Mouse (Mus musculus): Measurements from ENCODE around the gene Fndc3b. TPM values are rescaled to one million over a fixed set of nuclear protein-coding genes. Genes with fewer than 3 reads are reported as not detected.

The Fndc3b gene
- total RNA-seq (2021), result 10 to 100 TPM; 18.9 to 26.2 TPM
- long read RNA-seq, experiment 1, partial matches to known transcripts, result 1 of 6 reads
- long read RNA-seq, experiment 1, other reads (novel, unspliced or antisense), result 5 of 6 reads
- long read RNA-seq, experiment 2, partial matches to known transcripts, result 0 of 4 reads
- long read RNA-seq, experiment 2, other reads (novel, unspliced or antisense), result 4 of 4 reads

DNA sequence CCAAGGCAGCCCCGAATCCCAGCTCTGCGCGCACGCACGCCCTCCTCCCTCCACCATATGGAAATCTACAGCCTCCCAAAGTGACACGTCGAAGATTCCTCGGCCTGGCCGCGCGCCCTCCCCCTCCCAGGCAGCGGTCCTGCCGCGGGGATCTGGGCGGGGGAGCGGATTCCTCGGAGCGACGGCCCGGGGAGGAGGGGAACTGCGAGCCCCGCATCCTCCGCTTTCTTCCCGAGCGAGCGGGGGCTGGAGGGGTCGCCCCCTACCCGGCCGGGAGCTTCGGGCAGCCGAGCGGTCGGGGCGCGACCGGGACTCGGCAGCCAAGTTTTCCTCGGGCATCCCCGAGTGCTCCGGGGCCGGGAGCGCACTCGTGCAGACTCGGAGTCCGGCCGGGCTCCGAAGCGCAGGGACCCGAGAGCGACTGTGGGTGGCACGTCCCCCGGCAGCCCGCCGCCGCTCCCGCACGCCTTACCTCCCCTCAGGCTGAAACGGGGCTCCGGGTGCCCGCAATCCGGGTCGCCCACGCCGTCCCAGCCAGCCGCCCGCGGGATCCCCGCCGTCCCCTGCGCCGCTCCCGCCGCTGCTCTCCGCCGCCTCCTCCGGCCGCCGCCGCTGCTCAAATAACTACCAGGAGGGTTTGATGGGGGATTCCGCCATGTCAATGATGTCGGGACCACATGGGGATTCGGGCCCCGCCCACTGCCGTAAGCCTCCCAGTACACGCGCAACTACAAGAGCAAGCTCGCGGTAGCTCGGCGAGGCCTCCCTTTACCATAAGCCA is at the start of gene Fndc3b:
Fndc3b (minus strand) TSS at position 660 of the 781 bp plus-strand sequence.
- peak within 1 kb of the TSS; percentile 93 for H3K4me3 ChIP-seq
- TF ChIP-seq CTCF (conservative IDR thresholded peaks at IDR 0.05), result peak; percentile 42
- DNase-seq (ENCODE audit: low spot score in 2 of 2), result peak; percentile 92 to 95
- peak within 1 kb of the TSS; percentile 89 for H3K27ac ChIP-seq

- Histone ChIP-seq H3K4me3 (no peak overlapping the region), H3K27ac (no peak overlapping the region)
- no peak for TF ChIP-seq CTCF (conservative IDR thresholded peaks at IDR 0.05)
- no peak for DNase-seq (ENCODE audit: low spot score in 2 of 2)
Measured at GRCm38 (mm10) chr3:27760278-27760677, 49.2 kb upstream of the Fndc3b start.

GRCm38 (mm10) chr3:27758976-27759375 is 47.9 kb upstream of the Fndc3b start:
- no peak overlapping the region for H3K4me3 ChIP-seq
- TF ChIP-seq CTCF (conservative IDR thresholded peaks at IDR 0.05), result no peak
- no peak for DNase-seq (ENCODE audit: low spot score in 2 of 2)
- H3K27ac ChIP-seq, result no peak overlapping the region

DNA sequence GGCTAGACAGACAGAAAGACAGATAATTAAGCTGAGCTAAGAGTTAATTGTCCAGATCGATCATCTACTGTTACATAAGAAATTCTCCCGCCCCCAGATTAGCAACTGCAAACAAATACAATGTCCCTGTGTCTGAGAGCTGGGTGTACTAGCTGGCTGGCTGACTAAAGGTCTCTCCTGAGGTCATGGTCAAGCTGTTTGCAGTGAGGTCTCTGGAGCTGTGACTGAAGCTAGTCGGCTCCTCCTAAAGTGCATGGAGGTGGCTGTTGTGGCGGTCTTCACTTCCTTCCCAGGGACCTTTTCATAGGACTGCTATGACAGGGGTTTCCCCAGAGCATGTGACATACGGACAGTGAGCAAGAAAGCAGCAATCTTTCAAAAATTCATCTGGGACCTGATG is 40.5 kb upstream of the Fndc3b start:
- H3K27ac ChIP-seq, result no peak overlapping the region
- no peak for DNase-seq (ENCODE audit: low spot score in 2 of 2)
- no peak for TF ChIP-seq CTCF (conservative IDR thresholded peaks at IDR 0.05)
- no peak overlapping the region for H3K4me3 ChIP-seq

- no peak for DNase-seq (ENCODE audit: low spot score in 2 of 2)
- Histone ChIP-seq H3K4me3 (no peak overlapping the region), H3K27ac (no peak overlapping the region)
- no peak for TF ChIP-seq CTCF (conservative IDR thresholded peaks at IDR 0.05)
Measured at GRCm38 (mm10) chr3:27751156-27751555, 40.0 kb upstream of the Fndc3b start.

GRCm38 (mm10) chr3:27745651-27746050 is 34.5 kb upstream of the Fndc3b start:
- no peak for DNase-seq (ENCODE audit: low spot score in 2 of 2)
- TF ChIP-seq CTCF (conservative IDR thresholded peaks at IDR 0.05), result no peak
- H3K27ac ChIP-seq, result no peak overlapping the region
- H3K4me3 ChIP-seq, result no peak overlapping the region

DNA sequence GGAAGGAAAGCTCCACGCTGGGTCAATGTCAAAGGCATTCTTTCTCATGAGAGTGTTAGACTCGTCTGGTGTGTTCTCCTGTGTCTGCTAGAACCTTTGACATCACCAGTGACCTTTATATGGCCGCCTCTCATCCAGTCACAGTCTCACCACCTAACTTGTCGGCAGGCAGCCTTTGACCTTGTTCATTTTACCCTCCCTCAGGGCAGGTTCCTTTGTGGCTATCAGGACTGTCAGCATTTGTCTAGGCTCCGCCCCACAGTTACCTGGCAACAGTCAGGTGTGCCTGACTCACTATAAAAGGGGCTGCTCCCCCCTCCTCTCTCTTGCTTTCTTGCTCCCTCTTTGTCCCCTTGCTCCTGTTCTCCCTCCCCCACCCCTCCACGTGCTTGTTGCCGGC is 33.6 kb upstream of the Fndc3b start:
- no peak for DNase-seq (ENCODE audit: low spot score in 2 of 2)
- Histone ChIP-seq H3K4me3 (no peak overlapping the region), H3K27ac (no peak overlapping the region)
- no peak for TF ChIP-seq CTCF (conservative IDR thresholded peaks at IDR 0.05)

- DNase-seq (ENCODE audit: low spot score in 2 of 2), result no peak
- Histone ChIP-seq H3K4me3 (no peak overlapping the region), H3K27ac (no peak overlapping the region)
- no peak for TF ChIP-seq CTCF (conservative IDR thresholded peaks at IDR 0.05)
Measured at GRCm38 (mm10) chr3:27743271-27744145, 32.4 kb upstream of the Fndc3b start.

DNA sequence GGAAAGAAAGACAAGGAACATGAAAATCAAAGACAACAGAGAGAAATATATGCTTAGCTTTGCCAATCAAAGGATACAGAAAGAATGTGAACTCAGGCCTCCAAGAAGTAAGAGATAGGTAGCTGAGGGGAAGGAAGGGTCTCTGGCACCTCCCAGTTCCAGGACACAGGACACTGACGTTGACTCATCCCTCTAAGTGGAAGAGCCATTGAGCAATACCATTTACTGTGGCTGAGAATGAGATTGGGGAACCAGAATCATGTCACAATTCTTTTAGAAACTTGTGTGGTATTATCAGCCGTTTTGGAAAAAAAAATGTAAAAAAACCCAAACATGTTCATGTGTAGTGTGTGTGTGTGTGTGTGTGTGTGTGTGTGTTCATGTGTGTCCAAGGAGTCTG is 31.0 kb upstream of the Fndc3b start:
- no peak for DNase-seq (ENCODE audit: low spot score in 2 of 2)
- TF ChIP-seq CTCF (conservative IDR thresholded peaks at IDR 0.05), result no peak
- no peak overlapping the region for H3K27ac ChIP-seq
- no peak overlapping the region for H3K4me3 ChIP-seq

DNA sequence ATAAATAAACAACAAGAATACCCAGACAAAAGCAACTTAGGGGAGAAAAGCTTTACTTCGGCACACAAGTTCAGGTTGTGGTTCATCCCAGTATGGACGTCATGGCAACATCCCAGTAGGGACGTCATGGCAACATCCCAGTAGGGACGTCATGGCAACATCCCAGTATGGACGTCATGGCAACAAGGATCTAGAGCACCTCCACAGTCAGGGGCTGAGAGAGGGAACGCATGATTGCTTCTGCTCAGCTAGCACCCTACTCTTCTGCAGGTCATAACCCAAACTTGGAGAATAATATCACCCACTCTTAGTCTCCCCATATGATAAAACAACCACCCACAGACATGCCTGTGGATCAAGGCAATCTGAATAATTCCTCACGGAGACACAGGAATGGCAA is 29.0 kb upstream of the Fndc3b start:
- Histone ChIP-seq H3K27ac (no peak overlapping the region), H3K4me3 (no peak overlapping the region)
- peak; percentile 13 to 21 for DNase-seq (ENCODE audit: low spot score in 2 of 2)
- no peak for TF ChIP-seq CTCF (conservative IDR thresholded peaks at IDR 0.05)

DNA sequence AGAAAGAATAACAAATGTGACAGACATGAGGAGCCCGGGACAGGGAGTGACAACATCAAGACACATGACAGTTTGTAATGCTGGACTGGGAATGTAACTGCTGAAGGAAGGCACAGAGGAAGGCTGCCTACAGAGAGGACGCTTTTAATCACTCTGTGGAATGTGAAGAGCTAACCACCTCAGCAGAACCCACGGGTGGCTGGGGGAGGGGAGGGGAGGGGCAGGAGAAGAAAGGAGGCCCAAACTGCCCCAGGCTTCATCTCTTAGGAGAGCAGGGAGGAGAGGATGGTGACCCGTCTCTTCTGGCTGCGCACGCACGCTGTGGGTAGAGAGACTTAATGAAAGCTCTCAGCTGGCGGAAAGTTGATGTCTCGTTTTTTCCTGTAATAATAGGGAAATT is 25.1 kb upstream of the Fndc3b start:
- no peak for TF ChIP-seq CTCF (conservative IDR thresholded peaks at IDR 0.05)

GRCm38 (mm10) chr3:27735113-27735512 is 24.0 kb upstream of the Fndc3b start:
- H3K4me3 ChIP-seq, result no peak overlapping the region
- TF ChIP-seq CTCF (conservative IDR thresholded peaks at IDR 0.05), result no peak

More for the DNA sequence above, 25.1 kb upstream of the Fndc3b start:
- DNase-seq (ENCODE audit: low spot score in 2 of 2), result no peak
- no peak overlapping the region for H3K27ac ChIP-seq
- H3K4me3 ChIP-seq, result no peak overlapping the region

More at GRCm38 (mm10) chr3:27735113-27735512, 24.0 kb upstream of the Fndc3b start:
- H3K27ac ChIP-seq, result no peak overlapping the region
- no peak for DNase-seq (ENCODE audit: low spot score in 2 of 2)
